Mouse (Mus musculus): Measurements from ENCODE around the gene BC067074.

Gene BC067074

GRCm38 (mm10) chr13:113321972-113322371 lies 29.0 kb downstream of the BC067074 start:
- DNase-seq (ENCODE audit: low spot score in 2 of 2) = peak in 1 of 2 experiments; percentile 29

GRCm38 (mm10) chr13:113324241-113324640 lies 31.3 kb downstream of the BC067074 start:
- DNase-seq (ENCODE audit: low spot score in 2 of 2) = no peak

- no peak for DNase-seq (ENCODE audit: low spot score in 2 of 2)
These were observed 32.7 kb downstream of the BC067074 start for GRCm38 (mm10) chr13:113325678-113326077.

GRCm38 (mm10) chr13:113332256-113332655 lies 39.3 kb downstream of the BC067074 start:
- DNase-seq (ENCODE audit: low spot score in 2 of 2) = no peak

GRCm38 (mm10) chr13:113333374-113333773 lies 40.4 kb downstream of the BC067074 start:
- DNase-seq (ENCODE audit: low spot score in 2 of 2) = no peak

GRCm38 (mm10) chr13:113333931-113334330 lies 41.0 kb downstream of the BC067074 start:
- no peak for DNase-seq (ENCODE audit: low spot score in 2 of 2)

- no peak for DNase-seq (ENCODE audit: low spot score in 2 of 2)
These were observed 41.8 kb downstream of the BC067074 start for GRCm38 (mm10) chr13:113334773-113335172.

- DNase-seq (ENCODE audit: low spot score in 2 of 2) = peak in 1 of 2 experiments; percentile 58
These were observed 44.4 kb downstream of the BC067074 start for GRCm38 (mm10) chr13:113337223-113337858.

- no peak for DNase-seq (ENCODE audit: low spot score in 2 of 2)
These were observed 47.7 kb downstream of the BC067074 start for GRCm38 (mm10) chr13:113340644-113341043.

GRCm38 (mm10) chr13:113341161-113341560 lies 48.2 kb downstream of the BC067074 start:
- no peak for DNase-seq (ENCODE audit: low spot score in 2 of 2)

- no peak for DNase-seq (ENCODE audit: low spot score in 2 of 2)
These were observed 49.5 kb downstream of the BC067074 start for GRCm38 (mm10) chr13:113342355-113342919.

GRCm38 (mm10) chr13:113350743-113351430 lies 57.9 kb downstream of the BC067074 start:
- no peak for DNase-seq (ENCODE audit: low spot score in 2 of 2)

GRCm38 (mm10) chr13:113353546-113353945 lies 60.6 kb downstream of the BC067074 start:
- DNase-seq (ENCODE audit: low spot score in 2 of 2) = no peak

- no peak for DNase-seq (ENCODE audit: low spot score in 2 of 2)
These were observed 61.0 kb downstream of the BC067074 start for GRCm38 (mm10) chr13:113353955-113354354.

GRCm38 (mm10) chr13:113355022-113355421 lies 62.1 kb downstream of the BC067074 start:
- DNase-seq (ENCODE audit: low spot score in 2 of 2) = no peak

GRCm38 (mm10) chr13:113357438-113358144 lies 64.6 kb downstream of the BC067074 start:
- no peak for DNase-seq (ENCODE audit: low spot score in 2 of 2)

- DNase-seq (ENCODE audit: low spot score in 2 of 2) = no peak
These were observed 66.7 kb downstream of the BC067074 start for GRCm38 (mm10) chr13:113359676-113360075.

- DNase-seq (ENCODE audit: low spot score in 2 of 2) = no peak
These were observed 73.0 kb downstream of the BC067074 start for GRCm38 (mm10) chr13:113365976-113366375.

GRCm38 (mm10) chr13:113368931-113369579 lies 76.1 kb downstream of the BC067074 start:
- DNase-seq (ENCODE audit: low spot score in 2 of 2) = no peak

- no peak for DNase-seq (ENCODE audit: low spot score in 2 of 2)
These were observed 76.7 kb downstream of the BC067074 start for GRCm38 (mm10) chr13:113369622-113370021.

GRCm38 (mm10) chr13:113373291-113374083 lies 80.5 kb downstream of the BC067074 start:
- DNase-seq (ENCODE audit: low spot score in 2 of 2) = no peak

All from frontal cortex, postnatal 10 days (tissue).